Mouse (Mus musculus) activated CD4-positive, CD25-positive, alpha-beta regulatory T cell, adult 4 months (primary cell): ENCODE results near the gene Il21. TPM values are rescaled to one million over a fixed set of nuclear protein-coding genes. Genes with fewer than 3 reads are reported as not detected.

ENCODE experiments used
- ATAC-seq: one replicate; pipeline ENCODE4 v1.8.0; 2017
- polyA plus RNA-seq, 2 experiments: library from polyadenylated mRNA; unstranded; fragments of 100-300 nt; shearing (Covaris generic); gene quantifications; one replicate each; pipeline ENCODE4 v1.2.1; 2017

Il21 gene
- polyA plus RNA-seq, 2 experiments from 2014 or later, result 0.45 to 0.73 TPM

DNA sequence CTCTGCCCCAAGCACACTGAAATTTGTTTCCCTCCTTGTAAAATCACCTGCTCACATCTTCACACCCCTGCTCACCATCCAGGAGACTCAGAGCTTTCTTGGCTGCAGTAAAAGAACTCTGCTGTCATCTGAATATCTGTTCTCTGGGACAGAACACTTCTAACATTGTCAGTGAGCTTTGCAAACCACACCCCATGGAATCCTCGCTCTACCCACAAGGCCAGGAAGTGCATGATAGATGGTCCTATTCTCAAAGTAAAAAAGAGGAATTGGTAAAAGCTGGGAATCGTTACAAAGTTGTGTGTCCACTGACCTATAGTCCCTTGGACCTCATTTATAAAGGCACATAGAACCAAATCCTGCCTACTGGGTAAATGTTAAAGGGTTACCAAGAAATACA, 40.5 kb downstream of the Il21 start:
- ATAC-seq, result no peak

DNA sequence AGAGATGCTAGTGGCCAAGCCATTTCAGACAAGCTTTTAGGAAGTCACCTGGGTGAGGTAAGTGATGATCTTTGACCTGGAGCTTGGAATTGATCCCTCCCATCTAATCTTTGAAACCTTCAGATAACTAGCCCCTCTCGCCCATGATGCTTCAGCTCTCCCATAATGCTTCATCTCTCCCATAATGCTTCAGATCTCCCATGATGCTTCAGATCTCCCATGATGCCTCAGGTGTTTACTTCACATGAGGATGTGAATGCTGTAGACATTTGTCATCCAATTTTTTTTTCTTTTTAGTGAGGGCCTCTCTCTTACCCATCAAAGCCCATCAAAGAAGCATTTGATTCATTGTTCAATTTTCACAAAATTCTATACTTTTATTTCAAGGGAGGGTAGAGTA, 46.9 kb downstream of the Il21 start:
- ATAC-seq, result no peak

DNA sequence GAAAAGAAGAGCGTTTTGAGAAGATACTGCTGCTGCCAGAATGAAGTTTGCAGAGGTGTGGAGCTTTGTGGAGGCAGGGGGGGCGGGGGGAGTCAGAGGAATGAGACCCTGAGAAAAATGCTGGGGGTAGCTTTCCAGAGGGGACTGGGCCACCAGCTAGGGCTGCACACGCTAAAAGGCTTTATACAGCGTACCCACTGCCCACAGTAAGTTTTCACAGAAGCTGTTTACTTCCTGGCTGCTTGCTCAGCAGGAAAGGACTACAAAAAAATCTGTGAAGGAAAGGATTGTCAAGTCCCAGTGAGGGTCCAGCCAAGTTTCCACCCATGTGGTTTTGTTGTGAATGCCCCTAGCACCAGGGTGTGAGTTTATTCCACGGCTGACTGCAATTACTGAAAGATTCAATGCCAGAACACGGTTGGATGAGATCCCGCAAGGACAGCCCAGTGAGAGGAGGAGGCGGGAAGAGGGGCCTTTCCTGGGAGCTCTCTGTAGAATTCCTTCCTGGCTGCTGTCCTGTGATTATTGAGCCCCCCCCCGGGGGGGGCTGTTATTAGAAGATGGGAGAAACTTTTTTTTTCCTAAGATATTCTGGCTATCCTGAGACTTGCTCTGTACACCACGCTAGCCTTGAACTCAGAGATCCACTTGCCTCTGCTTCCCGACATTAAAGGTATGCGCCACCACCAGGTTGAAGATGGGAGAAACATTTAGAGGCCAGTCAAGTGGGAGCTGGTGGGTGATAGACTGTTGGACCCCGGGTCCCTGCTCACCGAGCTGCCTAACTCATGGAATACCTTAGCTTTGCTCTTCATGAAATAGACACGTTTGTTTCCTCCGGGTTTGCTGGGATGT, 49.8 kb downstream of the Il21 start:
- no peak for ATAC-seq

DNA sequence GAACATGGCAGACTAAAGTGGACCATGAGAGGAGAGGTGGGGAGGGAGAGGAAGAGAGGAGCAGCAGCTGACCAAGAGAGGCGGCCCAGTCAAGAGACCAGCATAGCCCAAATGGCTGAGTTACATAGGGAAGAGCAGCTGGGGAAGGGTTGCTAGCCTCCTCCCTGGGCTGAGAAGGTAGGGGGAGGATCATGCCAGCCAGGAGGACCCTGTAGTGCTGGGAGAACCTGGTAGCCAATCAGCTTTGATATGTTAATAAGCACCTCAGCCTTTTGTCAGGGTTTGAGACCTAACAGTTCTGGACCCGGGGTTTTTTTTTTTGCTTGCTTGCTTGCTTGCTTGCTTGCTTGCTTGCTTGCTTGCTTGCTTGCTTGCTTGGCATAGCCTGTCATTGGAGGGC, 51.4 kb downstream of the Il21 start:
- no peak for ATAC-seq

DNA sequence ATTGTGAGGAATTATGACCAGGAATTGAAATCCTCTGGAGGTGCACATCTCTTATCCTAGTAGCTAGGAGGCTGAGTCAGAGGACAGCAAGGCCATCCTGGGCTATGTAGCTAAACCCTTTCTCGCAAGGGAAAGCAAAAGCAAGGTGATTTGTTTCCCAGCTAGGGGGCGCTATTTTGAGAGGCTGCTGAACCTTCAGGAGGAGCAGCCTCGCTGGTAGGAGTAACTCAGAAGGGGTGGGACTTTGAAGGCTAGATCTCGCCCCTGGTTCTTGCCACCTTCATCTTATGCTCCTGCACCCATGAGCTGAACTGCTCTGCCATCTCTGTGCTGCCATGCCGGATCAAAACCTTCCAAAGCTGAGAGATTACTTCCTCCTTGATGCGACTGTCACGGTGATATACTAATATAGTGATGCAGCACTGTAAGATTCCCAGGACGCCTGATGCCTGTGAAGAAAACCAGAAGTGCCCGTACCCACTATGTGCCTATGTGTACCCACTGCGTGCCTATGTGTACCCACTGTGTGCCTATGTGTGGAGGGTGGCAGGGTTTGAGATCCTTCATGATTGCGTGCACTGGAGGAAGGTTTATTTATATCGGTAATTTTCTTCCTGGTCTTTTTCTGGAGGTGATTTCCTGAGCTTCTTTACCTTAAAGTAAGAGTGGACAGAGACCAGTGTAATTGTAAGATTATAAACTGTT, 52.2 kb downstream of the Il21 start:
- no peak for ATAC-seq

DNA sequence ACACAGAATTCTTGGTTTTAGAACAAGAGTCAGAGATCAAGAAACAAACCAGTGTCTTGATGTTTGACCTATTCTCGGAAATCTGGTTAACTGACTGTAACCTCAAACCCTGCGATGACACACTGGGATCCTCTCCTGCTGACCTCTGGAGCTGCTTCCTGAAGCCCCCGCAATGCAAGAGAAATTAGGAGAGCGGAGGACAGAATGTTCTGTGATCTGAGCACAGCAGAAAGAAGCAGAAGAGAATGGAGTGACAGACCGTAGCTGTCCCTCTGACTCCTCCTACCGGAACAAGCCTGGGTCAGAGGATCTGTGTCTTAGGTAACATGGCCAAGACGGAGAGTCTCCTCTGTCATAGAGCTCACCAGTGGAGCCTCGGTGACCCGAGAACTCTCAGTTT, 53.0 kb downstream of the Il21 start:
- ATAC-seq, result no peak

DNA sequence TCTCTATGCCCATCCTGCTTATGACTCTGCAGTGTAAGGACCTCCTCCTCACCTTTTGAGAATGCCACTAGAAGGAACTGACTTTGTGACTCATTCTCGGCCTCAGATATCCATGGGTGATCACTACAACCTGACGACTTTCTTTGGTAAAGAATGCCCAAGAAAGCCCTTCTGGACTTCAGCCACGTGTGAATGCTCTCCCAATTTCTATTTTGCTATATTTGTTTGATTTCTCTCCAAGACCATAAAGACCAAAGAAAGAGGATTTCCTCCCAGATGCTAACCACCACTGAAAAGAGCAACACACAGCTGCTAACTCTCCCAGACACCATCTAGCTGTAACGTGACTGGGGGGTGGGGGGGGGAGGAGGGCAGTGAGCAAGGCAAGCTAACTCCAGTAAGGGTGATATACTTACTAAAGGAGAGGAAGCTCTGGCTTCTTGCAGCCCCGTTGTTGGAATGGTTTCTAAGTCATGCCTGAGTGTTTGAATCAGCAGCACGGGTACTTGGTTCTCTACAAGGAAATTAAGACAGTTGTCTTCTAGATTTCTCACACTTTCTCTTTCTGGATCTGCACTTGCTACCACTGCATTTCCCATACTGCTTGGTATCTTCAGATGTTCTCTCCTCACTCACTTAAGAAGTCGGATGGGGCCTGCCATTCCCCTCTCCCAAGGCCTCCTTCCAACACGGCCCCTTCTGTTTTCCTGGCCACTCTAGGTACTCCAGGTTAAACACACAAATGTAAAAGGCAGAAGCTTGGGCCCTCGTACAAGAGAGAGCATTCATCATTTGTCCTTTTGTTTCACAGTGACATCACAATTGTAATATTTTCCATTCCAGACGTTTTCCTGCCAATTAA, 57.5 kb downstream of the Il21 start:
- no peak for ATAC-seq

DNA sequence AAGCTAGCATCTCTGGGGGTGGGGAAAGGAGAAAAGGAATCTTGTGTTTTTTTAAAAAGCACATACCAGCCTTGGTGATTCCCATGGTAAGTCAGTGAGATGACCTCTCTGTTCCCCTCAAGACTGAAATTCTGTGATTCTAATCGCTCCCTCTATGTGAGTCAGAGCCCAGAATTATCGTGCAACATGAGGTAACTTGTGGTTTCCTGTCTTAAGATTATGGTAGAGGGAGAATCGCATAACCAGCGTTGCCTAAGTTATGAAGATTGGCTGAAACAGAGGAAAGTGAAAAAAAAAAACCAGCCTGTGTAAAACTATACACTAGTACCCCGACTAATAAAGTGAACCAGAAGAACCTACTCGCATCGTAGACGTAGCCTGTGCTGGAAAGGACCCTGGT, 59.2 kb downstream of the Il21 start:
- ATAC-seq, result peak; percentile 85

Other genes starting within 250 kb of the Il21 start
- not detected for gene Adad1, start 169.1 kb downstream of the Il21 start, polyA plus RNA-seq
- 1 to 10 TPM; 1.1 to 1.7 TPM for gene Il2, start 106.7 kb downstream of the Il21 start, polyA plus RNA-seq
- gene Bbs12, start 79.9 kb upstream of the Il21 start, polyA plus RNA-seq, result 1 to 10 TPM; 5.8 to 6.6 TPM
- gene Cetn4, start 80.1 kb upstream of the Il21 start, polyA plus RNA-seq, result under 1 TPM; 0.31 to 0.75 TPM
- under 1 TPM; 0.45 to 0.65 TPM for gene Fgf2, start 115.7 kb upstream of the Il21 start, polyA plus RNA-seq
- gene Spata5, start 187.3 kb upstream of the Il21 start, polyA plus RNA-seq, result 10 to 100 TPM; 24.6 to 30.7 TPM
- 10 to 100 TPM; 10.9 to 16.7 TPM for gene Nudt6, start 187.6 kb upstream of the Il21 start, polyA plus RNA-seq